Mouse (Mus musculus) lung, postnatal 0 days (tissue): Measurements from ENCODE around the gene Btbd1. TPM values are rescaled to one million over a fixed set of nuclear protein-coding genes. Genes with fewer than 3 reads are reported as not detected.
A peak's percentile ranks its signal among the peaks of the same experiment; 100 is the strongest.

Experiments
- ATAC-seq: fragments of 200-750 bp; cut with Nextera tagmentation; 2 replicates; pipeline ENCODE4 v1.8.0; 2017; ENCODE audit warnings: moderate library complexity
- DNase-seq: peaks from one replicate; pipeline ENCODE4 v3.0.0-alpha.2; 2016; ENCODE audit warnings: low spot score
- H3K27ac ChIP-seq: fragments of 300-500 bp; sonication (generic); 2 replicates; pipeline ENCODE4 v1.5.1; 2014; ENCODE audit warnings: antibody characterized with exemption, mild to moderate bottlenecking, low read length, mixed read lengths
- H3K27me3 ChIP-seq: fragments of 300-500 bp; sonication (generic); replicated peaks from 2 replicates; pipeline ENCODE4 v1.6.1; 2014; ENCODE audit warnings: low read length, mixed read lengths; ENCODE audit not compliant: insufficient read depth
- H3K36me3 ChIP-seq: fragments of 300-500 bp; sonication (generic); 2 replicates; pipeline ENCODE4 v1.6.1; 2014; ENCODE audit warnings: low read length, mixed read lengths; ENCODE audit not compliant: insufficient read depth
- H3K4me1 ChIP-seq: fragments of 300-500 bp; sonication (generic); 2 replicates; pipeline ENCODE4 v1.6.1; 2014; ENCODE audit warnings: antibody characterized with exemption, low read depth, low read length, mixed read lengths; ENCODE audit not compliant: insufficient read depth
- H3K4me2 ChIP-seq: fragments of 300-500 bp; sonication (generic); replicated peaks from 2 replicates; pipeline ENCODE4 v1.6.1; 2014; ENCODE audit warnings: low read depth, mild to moderate bottlenecking, low read length, moderate library complexity, mixed read lengths
- H3K4me3 ChIP-seq: fragments of 300-500 bp; sonication (generic); 2 replicates; pipeline ENCODE4 v1.5.1; 2014; ENCODE audit warnings: low read depth, low read length
- H3K9ac ChIP-seq: fragments of 300-500 bp; sonication (generic); replicated peaks from 2 replicates; pipeline ENCODE4 v1.6.1; 2014; ENCODE audit warnings: low read depth, mild to moderate bottlenecking
- H3K9me3 ChIP-seq: fragments of 300-500 bp; sonication (generic); 2 replicates; pipeline ENCODE4 v1.6.1; 2016; ENCODE audit warnings: low read length, mixed read lengths
- CTCF ChIP-seq: IDR thresholded peaks from 2 replicates; pipeline ENCODE4 v1.5.1; 2016; ENCODE audit warnings: antibody characterized with exemption, mild to moderate bottlenecking
- EP300 ChIP-seq: IDR thresholded peaks from 2 replicates; pipeline ENCODE4 v1.6.1; 2016; ENCODE audit warnings: antibody characterized with exemption, mild to moderate bottlenecking, control low read depth
- WGBS: fragments of 180-500 bp; shearing (Covaris S2); extraction: QIAGEN DNeasy Blood & Tissue Kit; methylation state at CpG from one replicate; pipeline ENCODE4 v1.1.7; 2014; 5-methylcytosine and 5-hydroxymethylcytosine counted together
- polyA plus RNA-seq: library from polyadenylated mRNA; unstranded; fragments of >200 nt; fragmentation: Nextera tagmentation; extraction: Ambion mirVana; gene quantifications from 2 replicates; pipeline ENCODE4 v1.2.1, GENCODE M21; 2015

Gene Btbd1
- polyA plus RNA-seq, 1 experiment from 2014 or later, result 51.8 TPM

GRCm38 (mm10) chr7:81827806-81828667 lies 1.2 kb downstream of the Btbd1 start:
- peaks cover 14% of the 10 kb centered on the region; the same call in 1 of the 2 replicates for H3K4me1 ChIP-seq
- ATAC-seq, result no peak
- peak overlapping the region; percentile 77 for H3K4me3 ChIP-seq

DNA sequence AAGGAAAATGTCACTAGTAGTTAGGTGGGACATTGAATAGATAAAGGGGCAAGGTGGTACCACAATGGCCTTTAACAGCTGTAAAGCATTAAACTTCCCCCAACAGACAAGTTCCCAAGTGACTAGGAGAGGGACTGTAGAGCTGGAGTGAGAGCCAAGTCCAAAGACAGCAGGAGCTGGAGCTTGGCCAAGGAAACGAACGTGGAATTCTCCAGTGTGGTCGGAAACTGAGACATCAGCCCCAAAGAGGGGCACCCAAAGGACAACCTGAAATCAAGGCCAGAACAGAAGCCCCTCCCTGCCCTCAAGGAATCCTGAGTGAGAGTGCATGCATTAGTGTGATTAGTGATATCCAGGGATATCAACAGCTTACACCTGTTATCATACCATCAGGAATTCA lies 3.9 kb downstream of the Btbd1 start:
- Histone ChIP-seq H3K4me1 (peaks cover 14% of the 10 kb centered on the region; the same call in 1 of the 2 replicates), H3K9me3 (no peaks in the 10 kb centered on the region), H3K4me2 (no peak overlapping the region), H3K9ac (no peak overlapping the region), H3K27ac (no peak overlapping the region), H3K36me3 (no peaks in the 10 kb centered on the region), H3K27me3 (no peaks in the 10 kb centered on the region), H3K4me3 (no peak overlapping the region)
- no peak for TF ChIP-seq EP300
- TF ChIP-seq CTCF, result no peak
- DNase-seq (no peak), ATAC-seq (no peak)
- 6% methylated on average over 3 of the region's 3 CpGs for WGBS

More at GRCm38 (mm10) chr7:81827806-81828667, 1.2 kb downstream of the Btbd1 start:
- Histone ChIP-seq H3K9me3 (no peaks in the 10 kb centered on the region), H3K27me3 (no peaks in the 10 kb centered on the region), H3K27ac (peak overlapping the region; percentile 94), H3K9ac (peak overlapping the region; percentile 63), H3K4me2 (peak overlapping the region; percentile 70), H3K36me3 (no peaks in the 10 kb centered on the region)
- 17% methylated on average over 17 of the region's 17 CpGs for WGBS
- DNase-seq, result peak; percentile 40
- TF ChIP-seq EP300 (no peak), CTCF (no peak)

GRCm38 (mm10) chr7:81824906-81825305 lies 4.3 kb downstream of the Btbd1 start:
- DNase-seq, result no peak
- no peak overlapping the region for H3K9ac ChIP-seq
- TF ChIP-seq EP300, result no peak
- TF ChIP-seq CTCF, result no peak
- H3K36me3 ChIP-seq, result no peaks in the 10 kb centered on the region
- no peak for ATAC-seq
- H3K27me3 ChIP-seq, result no peaks in the 10 kb centered on the region
- 41% methylated on average over 3 of the region's 3 CpGs for WGBS
- H3K4me3 ChIP-seq, result no peak overlapping the region
- H3K4me2 ChIP-seq, result no peak overlapping the region
- no peak overlapping the region for H3K27ac ChIP-seq
- H3K4me1 ChIP-seq, result peaks cover 14% of the 10 kb centered on the region; the same call in 1 of the 2 replicates
- H3K9me3 ChIP-seq, result no peaks in the 10 kb centered on the region

GRCm38 (mm10) chr7:81806067-81806466 lies 23.2 kb downstream of the Btbd1 start:
- WGBS, result 88% methylated on average over 5 of the region's 5 CpGs
- Histone ChIP-seq H3K9ac (no peak overlapping the region), H3K36me3 (no peaks in the 10 kb centered on the region)

GRCm38 (mm10) chr7:81789095-81789757 lies 40.0 kb downstream of the Btbd1 start, which contains the start of gene 3110040N11Rik:
Gene 3110040N11Rik (minus strand): TSS chr7:81789478.
- Histone ChIP-seq H3K4me1 (no peaks in the 10 kb centered on the region), H3K27me3 (no peaks in the 10 kb centered on the region), H3K27ac (peak within 1 kb of the TSS; percentile 93), H3K4me2 (peak within 1 kb of the TSS; percentile 75), H3K9me3 (no peaks in the 10 kb centered on the region), H3K4me3 (peak within 1 kb of the TSS; percentile 57), H3K9ac (peak within 1 kb of the TSS; percentile 56), H3K36me3 (no peaks in the 10 kb centered on the region)
- DNase-seq (peak; percentile 94), ATAC-seq (peak; percentile 98)
- 2% methylated on average over 37 of the region's 38 CpGs for WGBS
- no peak for TF ChIP-seq EP300
- peak; percentile 71 for TF ChIP-seq CTCF

More at GRCm38 (mm10) chr7:81806067-81806466, 23.2 kb downstream of the Btbd1 start:
- no peak for TF ChIP-seq EP300
- no peak for TF ChIP-seq CTCF
- DNase-seq (no peak), ATAC-seq (no peak)
- Histone ChIP-seq H3K4me3 (no peak overlapping the region), H3K4me1 (no peaks in the 10 kb centered on the region), H3K27ac (no peak overlapping the region), H3K27me3 (no peaks in the 10 kb centered on the region), H3K4me2 (no peak overlapping the region), H3K9me3 (no peaks in the 10 kb centered on the region)

- DNase-seq (peak; percentile 8), ATAC-seq (no peak)
- 3% methylated on average over 5 of the region's 5 CpGs for WGBS
- H3K9ac ChIP-seq, result peak overlapping the region; percentile 56; the same call in 1 of the 2 replicates
- peak overlapping the region; percentile 75 for H3K4me2 ChIP-seq
- no peaks in the 10 kb centered on the region for H3K4me1 ChIP-seq
- no peaks in the 10 kb centered on the region for H3K27me3 ChIP-seq
- TF ChIP-seq CTCF, result no peak
- H3K36me3 ChIP-seq, result no peaks in the 10 kb centered on the region
- H3K4me3 ChIP-seq, result peak overlapping the region; percentile 57
- H3K27ac ChIP-seq, result peak overlapping the region; percentile 93
- no peaks in the 10 kb centered on the region for H3K9me3 ChIP-seq
Measured at GRCm38 (mm10) chr7:81788536-81788935, 40.7 kb downstream of the Btbd1 start.
